Mouse (Mus musculus) CH12.LX (cell line): ENCODE measurements at regions not wholly inside any gene's neighbourhood (a gene's known extent, or its start where the extent isn't known, plus 50 kb on each side); places are given as distances from the start of the nearest gene placed in this dataset.

Experiments
- DNase-seq: peaks from one replicate; pipeline ENCODE4 v3.0.0-alpha.2; 2013; ENCODE audit errors: extremely low read depth
- H3K27ac ChIP-seq: 2 replicates; pipeline ENCODE4 v1.5.1; 2012; ENCODE audit warnings: low read depth, mild to moderate bottlenecking, control low read depth, moderate library complexity; ENCODE audit not compliant: insufficient read depth
- H3K27me3 ChIP-seq: replicated peaks from 2 replicates; pipeline ENCODE3; 2012; ENCODE audit warnings: inconsistent platforms
- H3K36me3 ChIP-seq, 2 experiments: replicated peaks in 1 of 2; 2 replicates each; pipeline versions ENCODE3 to v1.6.1; 2012; ENCODE audit warnings: inconsistent platforms in 1 of 2, low read length in 1 of 2, mild to moderate bottlenecking in 1 of 2, mixed read lengths in 1 of 2, moderate library complexity in 1 of 2; ENCODE audit not compliant: control insufficient read depth in 1 of 2, insufficient read depth in 1 of 2
- H3K4me1 ChIP-seq, 2 experiments: 2 replicates each; pipeline ENCODE4 v1.6.1; 2012; ENCODE audit warnings: inconsistent platforms in 1 of 2, moderate library complexity in 1 of 2; ENCODE audit not compliant: insufficient read depth in 2 of 2, control insufficient read depth in 1 of 2
- H3K4me2 ChIP-seq: 2 replicates; pipeline ENCODE4 v1.6.1; 2012; ENCODE audit warnings: low read depth, mild to moderate bottlenecking, control low read depth; ENCODE audit not compliant: poor library complexity, insufficient read depth, severe bottlenecking
- H3K4me3 ChIP-seq, 3 experiments: fragments of 150-350 bp in 1 of 3; sonication (generic) in 1 of 3; replicated peaks in 1 of 3; 2 replicates each; pipeline versions ENCODE3 to v1.5.1; 2011 to 2012; ENCODE audit warnings: low read depth in 2 of 3, low read length in 2 of 3, mild to moderate bottlenecking in 2 of 3, moderate library complexity in 2 of 3, control low read depth in 1 of 3, improper control_type of control experiment in 1 of 3, inconsistent platforms in 1 of 3, mixed read lengths in 1 of 3; ENCODE audit not compliant: poor library complexity in 1 of 3
- H3K79me2 ChIP-seq: replicated peaks from 2 replicates; pipeline ENCODE4 v1.6.1; 2012; ENCODE audit warnings: mild to moderate bottlenecking, moderate library complexity; ENCODE audit not compliant: control insufficient read depth, poor library complexity, insufficient read depth, severe bottlenecking; ENCODE audit errors: extremely low read depth
- H3K9ac ChIP-seq: 2 replicates; pipeline ENCODE4 v1.6.1; 2012; ENCODE audit warnings: low read depth, mild to moderate bottlenecking, control low read depth, moderate library complexity; ENCODE audit not compliant: insufficient read depth
- H3K9me3 ChIP-seq: replicated peaks from 2 replicates; pipeline ENCODE3; 2012; ENCODE audit warnings: low read length, inconsistent platforms, mixed read lengths
- CHD1 ChIP-seq: IDR thresholded peaks from 2 replicates; pipeline ENCODE4 v1.6.1; 2012; ENCODE audit warnings: low read depth, low read length, improper control_type of control experiment, inconsistent platforms
- CHD2 ChIP-seq: IDR thresholded peaks from 2 replicates; pipeline ENCODE4 v1.6.1; 2011; ENCODE audit warnings: low read length, improper control_type of control experiment
- ELF1 ChIP-seq: IDR thresholded peaks from 2 replicates; pipeline ENCODE4 v1.6.1; 2014; ENCODE audit warnings: low read depth, mild to moderate bottlenecking, inconsistent platforms, low read length, improper control_type of control experiment
- ETS1 ChIP-seq: conservative IDR thresholded peaks from 2 replicates; pipeline ENCODE4 v1.6.1; 2012; ENCODE audit warnings: low read depth, mild to moderate bottlenecking, inconsistent platforms, low read length, improper control_type of control experiment, moderate library complexity
- GABPA ChIP-seq: IDR thresholded peaks from 2 replicates; pipeline ENCODE4 v1.6.1; 2012; ENCODE audit warnings: low read depth, low read length, improper control_type of control experiment, inconsistent platforms; ENCODE audit not compliant: insufficient replicate concordance
- IRF4 ChIP-seq: IDR thresholded peaks from 2 replicates; pipeline ENCODE4 v1.6.1; 2014; ENCODE audit warnings: low read depth, mild to moderate bottlenecking, inconsistent platforms, low read length, improper control_type of control experiment
- MAFK ChIP-seq: IDR thresholded peaks from 2 replicates; pipeline ENCODE4 v1.6.1; 2011; ENCODE audit warnings: low read length, improper control_type of control experiment; ENCODE audit not compliant: insufficient replicate concordance
- MEF2A ChIP-seq: IDR thresholded peaks from 2 replicates; pipeline ENCODE4 v1.6.1; 2014; ENCODE audit warnings: low read depth, mild to moderate bottlenecking, inconsistent platforms, low read length, improper control_type of control experiment, borderline replicate concordance
- NELFE ChIP-seq: IDR thresholded peaks from 2 replicates; pipeline ENCODE4 v1.6.1; 2011; ENCODE audit warnings: low read depth, low read length, improper control_type of control experiment
- NRF1 ChIP-seq: IDR thresholded peaks from 2 replicates; pipeline ENCODE4 v1.6.1; 2014; ENCODE audit warnings: low read depth, mild to moderate bottlenecking, inconsistent platforms, low read length, improper control_type of control experiment, moderate library complexity
- PAX5 ChIP-seq: IDR thresholded peaks from 2 replicates; pipeline ENCODE4 v1.6.1; 2012; ENCODE audit warnings: low read length, inconsistent platforms, mixed read lengths
- POLR2AphosphoS2 ChIP-seq: IDR thresholded peaks from 2 replicates; pipeline ENCODE4 v1.6.1; 2011; ENCODE audit warnings: low read depth, low read length, improper control_type of control experiment
- SIN3A ChIP-seq: IDR thresholded peaks from 2 replicates; pipeline ENCODE4 v1.6.1; 2012; ENCODE audit warnings: low read length, improper control_type of control experiment, inconsistent platforms
- ZKSCAN1 ChIP-seq: IDR thresholded peaks from 2 replicates; pipeline ENCODE4 v1.6.1; 2012; ENCODE audit warnings: low read depth, inconsistent platforms, low read length, improper control_type of control experiment, borderline replicate concordance
- ZMIZ1 ChIP-seq: IDR thresholded peaks from 2 replicates; pipeline ENCODE4 v1.6.1; 2012; ENCODE audit warnings: low read depth, mild to moderate bottlenecking, inconsistent platforms, low read length, improper control_type of control experiment
- ZNF384 ChIP-seq: IDR thresholded peaks from 2 replicates; pipeline ENCODE4 v1.6.1; 2012; ENCODE audit warnings: low read depth, low read length, improper control_type of control experiment, inconsistent platforms
- dilution Hi-C: fragments of 300-500 bp; cut with MboI; formaldehyde crosslinking; loops from 2 replicates; pipeline ENCODE4 v1.14.3; 2020; ENCODE audit warnings: low sequenced_read_pairs; ENCODE audit not compliant: extremely low pct_unique_long_range_greater_than_20kb, extremely low pct_ligation_motif_present
- in situ Hi-C: fragments of 300-500 bp; cut with MboI; formaldehyde crosslinking; loops from 3 replicates; pipeline ENCODE4 v1.14.3; 2019; ENCODE audit warnings: low sequenced_read_pairs, low pct_ligation_motif_present, low pct_unique_long_range_greater_than_20kb, mixed read lengths

- dilution Hi-C loops (no loop called here), in situ Hi-C loops (no loop called here)
- H3K4me3 ChIP-seq = no peak overlapping the region
- H3K4me2 ChIP-seq = no peak overlapping the region
- no peaks in the 10 kb centered on the region for H3K4me1 ChIP-seq
- no peaks in the 10 kb centered on the region for H3K9me3 ChIP-seq
- no peak for TF ChIP-seq ZKSCAN1
- TF ChIP-seq MEF2A = no peak
- TF ChIP-seq SIN3A = no peak
- no peak for TF ChIP-seq ZNF384
- TF ChIP-seq CHD1 = no peak
- no peak for TF ChIP-seq ZMIZ1
- H3K27ac ChIP-seq = no peak overlapping the region
- no peaks in the 10 kb centered on the region for H3K79me2 ChIP-seq
- no peak overlapping the region for H3K9ac ChIP-seq
- no peak for DNase-seq
- H3K27me3 ChIP-seq = no peaks in the 10 kb centered on the region
- no peaks in the 10 kb centered on the region for H3K36me3 ChIP-seq
These were observed 106.7 kb upstream of the Slc39a10 start for GRCm38 (mm10) chr1:46999337-46999736.

- H3K27ac ChIP-seq = no peak overlapping the region
- H3K4me2 ChIP-seq = no peak overlapping the region
- H3K27me3 ChIP-seq = no peaks in the 10 kb centered on the region
- in situ Hi-C loops = no loop called here
- H3K9ac ChIP-seq = no peak overlapping the region
- dilution Hi-C loops = no loop called here
- H3K9me3 ChIP-seq = no peaks in the 10 kb centered on the region
- H3K4me3 ChIP-seq = no peak overlapping the region
- H3K4me1 ChIP-seq = no peaks in the 10 kb centered on the region
- no peak for DNase-seq
- no peaks in the 10 kb centered on the region for H3K36me3 ChIP-seq
- H3K79me2 ChIP-seq = no peaks in the 10 kb centered on the region
- TF ChIP-seq MEF2A = no peak
- TF ChIP-seq ETS1 = no peak
- no peak for TF ChIP-seq IRF4
- TF ChIP-seq CHD2 = no peak
- no peak for TF ChIP-seq POLR2AphosphoS2
- no peak for TF ChIP-seq MAFK
- no peak for TF ChIP-seq NELFE
- no peak for TF ChIP-seq NRF1
- no peak for TF ChIP-seq GABPA
- TF ChIP-seq PAX5 = no peak
These were observed 93.3 kb upstream of the Slc39a10 start for GRCm38 (mm10) chr1:46985978-46986377.

- in situ Hi-C loops (no loop called here), dilution Hi-C loops (no loop called here)
- Histone ChIP-seq H3K36me3 (no peaks in the 10 kb centered on the region), H3K4me2 (no peak overlapping the region), H3K9me3 (no peaks in the 10 kb centered on the region), H3K9ac (no peak overlapping the region), H3K4me1 (no peaks in the 10 kb centered on the region), H3K27me3 (no peaks in the 10 kb centered on the region)
- no peak for TF ChIP-seq ELF1
- TF ChIP-seq, all 38 proteins: peak for 0
- Histone ChIP-seq H3K79me2 (no peaks in the 10 kb centered on the region), H3K4me3 (no peak overlapping the region), H3K27ac (no peak overlapping the region)
- no peak for DNase-seq
These were observed 90.4 kb upstream of the Slc39a10 start for GRCm38 (mm10) chr1:46983093-46983492.
